Mouse (Mus musculus): ENCODE results near the gene Cd200r4.

GRCm38 (mm10) chr16:44832286-44832685 is 20.8 kb downstream of the Cd200r4 start:
- TF ChIP-seq EP300 (IDR thresholded peaks at IDR 0.05; ENCODE audit: low read depth) (no peak), CTCF (IDR thresholded peaks at IDR 0.05; ENCODE audit: low read depth) (no peak)

All from heart, postnatal 0 days (tissue).